Mouse (Mus musculus) liver, embryonic 14.5 days (tissue): ENCODE data around the gene Grasp.

Experiments
- CTCF ChIP-seq: IDR thresholded peaks from 2 replicates; pipeline ENCODE4 v1.5.1; 2016; ENCODE audit warnings: antibody characterized with exemption, low read depth, control low read depth
- EP300 ChIP-seq: IDR thresholded peaks from 2 replicates; pipeline ENCODE4 v1.6.1; 2016; ENCODE audit warnings: antibody characterized with exemption, low read depth

DNA sequence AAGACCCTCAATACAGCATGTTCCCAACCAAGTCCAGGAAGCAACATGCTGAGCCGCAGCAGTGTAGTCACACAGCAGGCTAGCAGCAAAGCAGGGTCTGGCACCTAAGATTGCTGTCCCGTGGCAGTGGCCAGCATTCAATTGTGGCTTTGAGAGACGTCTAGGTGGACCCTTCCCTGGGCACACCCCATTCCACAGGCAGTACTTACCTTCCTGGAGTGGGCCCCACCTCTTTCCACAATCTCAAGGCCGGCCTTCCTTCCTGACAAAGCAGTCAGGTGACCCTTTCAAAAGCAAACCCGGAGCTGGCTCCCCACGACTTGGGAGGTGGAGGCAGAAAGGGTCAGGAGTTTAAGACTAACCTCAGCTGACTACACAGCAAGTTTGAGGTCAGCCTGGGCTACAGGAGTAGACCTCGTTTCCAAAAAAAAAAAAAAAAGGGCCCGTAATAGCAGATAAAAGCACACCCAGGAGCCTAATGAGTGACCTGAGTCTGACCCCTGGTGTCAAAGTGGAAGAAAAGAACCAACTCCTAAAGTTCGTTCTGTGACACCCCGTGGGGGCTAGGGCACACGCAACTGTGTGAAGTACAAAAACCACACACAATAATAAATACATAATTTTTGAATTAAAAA, 9.8 kb downstream of the Grasp start:
- TF ChIP-seq EP300 (no peak), CTCF (no peak)
